Mouse (Mus musculus): ENCODE results near the gene Carns1.

The Carns1 gene

GRCm38 (mm10) chr19:4170723-4171392 is 4.4 kb downstream of the Carns1 start:
- no peak for DNase-seq

- DNase-seq = no peak
These were observed 5.5 kb downstream of the Carns1 start for GRCm38 (mm10) chr19:4169810-4170209.

- peak; percentile 99 for DNase-seq
These were observed 5.9 kb downstream of the Carns1 start for GRCm38 (mm10) chr19:4169378-4169784.

- no peak for DNase-seq
These were observed 8.4 kb downstream of the Carns1 start for GRCm38 (mm10) chr19:4166678-4167476.

- no peak for DNase-seq
These were observed 10.6 kb downstream of the Carns1 start for GRCm38 (mm10) chr19:4164721-4165120.

GRCm38 (mm10) chr19:4164100-4164499 is 11.2 kb downstream of the Carns1 start:
- DNase-seq = no peak

GRCm38 (mm10) chr19:4163543-4163887 is 11.8 kb downstream of the Carns1 start:
- no peak for DNase-seq

GRCm38 (mm10) chr19:4162646-4163542 is 12.4 kb downstream of the Carns1 start, which contains the start of gene Rps6kb2:
Rps6kb2 (minus strand) TSS chr19:4163354.
- peak; percentile 98 for DNase-seq

- no peak for DNase-seq
These were observed 16.2 kb downstream of the Carns1 start for GRCm38 (mm10) chr19:4159049-4159448.

- DNase-seq = no peak
These were observed 18.5 kb downstream of the Carns1 start for GRCm38 (mm10) chr19:4156771-4157170.

- no peak for DNase-seq
These were observed 19.2 kb downstream of the Carns1 start for GRCm38 (mm10) chr19:4156073-4156579.

- DNase-seq = peak; percentile 46
These were observed 19.8 kb downstream of the Carns1 start for GRCm38 (mm10) chr19:4155223-4156072.

- DNase-seq = no peak
These were observed 20.6 kb downstream of the Carns1 start for GRCm38 (mm10) chr19:4154437-4155222.

- peak; percentile 74 for DNase-seq
These were observed 22.0 kb downstream of the Carns1 start, which contains the start of gene Ptprcap for GRCm38 (mm10) chr19:4153232-4153654. Ptprcap (plus strand) TSS chr19:4153604.

- DNase-seq = no peak
These were observed 22.6 kb downstream of the Carns1 start for GRCm38 (mm10) chr19:4152445-4153231.

GRCm38 (mm10) chr19:4151898-4152297 is 23.4 kb downstream of the Carns1 start:
- DNase-seq = no peak

- no peak for DNase-seq
These were observed 23.8 kb downstream of the Carns1 start for GRCm38 (mm10) chr19:4151488-4151860.

GRCm38 (mm10) chr19:4150567-4151487 is 24.5 kb downstream of the Carns1 start:
- no peak for DNase-seq

Data from retina, postnatal 1 day (tissue).